Mouse (Mus musculus) kidney, adult 2 months (tissue): Measurements from ENCODE around the gene Mmp14.

ENCODE experiments used
- CTCF ChIP-seq: fragments of 200-500 bp; conservative IDR thresholded peaks from 2 replicates; pipeline ENCODE4 v1.5.1; 2011; ENCODE audit warnings: low read depth, mild to moderate bottlenecking, control low read depth, low read length, moderate library complexity, mixed read lengths; ENCODE audit not compliant: insufficient read depth, insufficient read length
- POLR2A ChIP-seq: fragments of 200-500 bp; IDR thresholded peaks from one replicate; pipeline ENCODE4 v1.6.1; 2011; ENCODE audit warnings: low read depth, low read length, control low read depth

DNA sequence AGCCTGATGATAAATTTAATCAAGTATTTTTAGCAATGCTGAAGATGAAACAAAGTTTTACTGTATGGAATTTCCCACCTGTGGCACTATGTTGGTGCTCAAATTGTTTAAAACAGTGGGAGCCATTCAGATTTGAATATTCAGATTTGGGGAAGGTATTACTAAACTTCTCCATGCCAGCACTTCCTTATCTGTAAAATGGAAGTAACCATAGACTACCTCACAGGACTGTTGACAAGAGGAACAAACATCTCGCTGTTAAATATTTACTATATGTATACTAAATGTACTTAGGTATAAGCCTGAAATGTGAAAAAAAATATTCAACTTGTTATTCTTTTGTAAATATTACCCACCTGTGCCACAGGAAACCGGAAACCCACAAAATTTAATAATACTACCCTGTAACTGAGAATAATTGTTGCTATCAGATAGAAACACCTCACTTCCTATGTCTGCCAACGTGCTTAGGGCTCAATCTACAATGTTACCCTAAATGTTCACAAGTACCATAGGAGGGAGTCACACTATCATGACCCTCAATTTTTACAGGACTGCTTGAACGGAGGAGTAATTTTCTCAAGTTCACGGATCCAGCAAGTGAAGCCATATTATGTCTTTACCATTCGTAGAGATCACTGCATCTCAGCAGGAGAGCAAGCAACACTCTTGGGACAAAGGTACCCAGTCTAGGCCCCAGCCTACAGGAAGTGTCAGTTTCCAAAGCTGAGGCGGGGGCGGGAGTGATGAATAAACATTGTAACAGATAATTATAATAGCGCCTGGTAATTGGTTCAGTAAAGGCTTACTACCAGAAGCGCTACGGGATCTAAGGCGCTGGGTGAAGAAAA is 31.9 kb downstream of the Mmp14 start:
- TF ChIP-seq CTCF, result no peak
- no peak for TF ChIP-seq POLR2A
